Mouse (Mus musculus) left cerebral cortex, adult 18-20 months (tissue): Measurements from ENCODE around the gene Clint1. TPM values are rescaled to one million over a fixed set of nuclear protein-coding genes. Genes with fewer than 3 reads are reported as not detected.
A peak's percentile ranks its signal among the peaks of the same experiment; 100 is the strongest.

Source experiments
- DNase-seq, 2 experiments: peaks; one replicate each; pipeline ENCODE4 v3.0.0; 2021 to 2022; ENCODE audit warnings: low spot score in 2 of 2, mixed read lengths in 1 of 2
- long read RNA-seq, 2 experiments: library from polyadenylated mRNA; stranded (forward); transcript quantifications; one replicate each; pipeline ENCODE4 v2.0.0; 2021
- total RNA-seq, 2 experiments: library from RNA; stranded (reverse); gene quantifications; 2 replicates each; pipeline ENCODE4 v1.2.3; 2021

The Clint1 gene
- 10 to 100 TPM; 51.7 to 56.8 TPM for total RNA-seq
- long read RNA-seq, experiment 1, transcript Clint1-202 (12 exons, 3,365 nt) = minor isoform, 57 of 133 reads
- long read RNA-seq, experiment 1, transcript Clint1-201 (12 exons, 3,311 nt) = major isoform, 64 of 133 reads
- long read RNA-seq, experiment 1, partial matches to known transcripts = 3 of 133 reads
- long read RNA-seq, experiment 1, other reads (novel, unspliced or antisense) = 9 of 133 reads
- long read RNA-seq, experiment 2, transcript Clint1-201 (12 exons, 3,311 nt) = major isoform, 44 of 100 reads
- long read RNA-seq, experiment 2, transcript Clint1-202 (12 exons, 3,365 nt) = minor isoform, 41 of 100 reads
- long read RNA-seq, experiment 2, partial matches to known transcripts = 6 of 100 reads
- long read RNA-seq, experiment 2, other reads (novel, unspliced or antisense) = 9 of 100 reads

DNA sequence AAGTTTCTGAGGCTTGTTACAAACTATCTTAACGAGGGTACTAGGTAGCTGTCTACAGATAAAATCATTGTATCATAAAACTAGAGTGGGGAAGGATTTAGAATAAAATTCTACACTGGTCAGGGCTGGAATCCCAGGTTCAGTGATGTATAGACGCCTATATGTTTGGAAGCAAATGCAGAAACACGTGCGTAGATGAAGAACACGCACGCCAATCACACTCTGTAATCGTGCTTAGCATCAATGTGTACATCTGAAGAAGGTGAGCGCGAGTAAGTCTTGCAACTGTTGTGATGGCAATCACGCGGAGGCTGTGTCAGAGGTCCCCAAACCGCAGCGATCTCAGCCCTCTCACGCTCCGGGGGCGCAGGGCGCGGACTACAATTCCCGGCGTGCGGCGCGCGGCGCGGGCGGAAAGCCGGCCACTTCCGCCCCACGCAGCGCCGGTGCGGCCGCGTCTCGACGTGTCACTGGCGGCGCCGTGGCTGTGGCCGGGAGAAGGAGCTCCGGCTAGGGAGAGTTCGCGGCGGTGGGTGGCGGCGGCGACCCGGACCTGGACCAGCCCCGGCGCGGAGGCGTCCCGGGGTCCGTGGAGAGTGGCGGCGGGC, at the start of gene Clint1:
Gene Clint1 (plus strand): TSS at position 536 of the 608 bp plus-strand sequence.
- peak; percentile 85 to 90 for DNase-seq

DNA sequence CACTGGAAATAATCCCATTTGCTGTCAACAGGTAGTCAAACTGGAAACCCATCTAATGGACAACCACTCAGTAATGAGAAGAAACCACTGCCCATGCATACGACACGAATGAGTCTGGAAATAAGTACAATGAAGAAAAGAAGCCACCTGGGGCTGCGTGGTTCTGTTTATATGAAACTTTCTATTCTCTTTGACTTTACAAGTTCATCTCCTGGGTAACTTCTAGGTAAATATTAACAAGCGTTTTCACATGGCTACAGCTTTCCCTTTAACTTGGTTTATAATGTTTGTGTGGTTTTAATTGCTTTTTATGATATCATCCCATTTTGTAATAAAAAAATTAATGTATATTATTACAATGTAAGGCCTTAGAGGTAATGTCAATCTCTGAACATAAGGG, 47.8 kb upstream of the Clint1 start:
- DNase-seq = no peak

DNA sequence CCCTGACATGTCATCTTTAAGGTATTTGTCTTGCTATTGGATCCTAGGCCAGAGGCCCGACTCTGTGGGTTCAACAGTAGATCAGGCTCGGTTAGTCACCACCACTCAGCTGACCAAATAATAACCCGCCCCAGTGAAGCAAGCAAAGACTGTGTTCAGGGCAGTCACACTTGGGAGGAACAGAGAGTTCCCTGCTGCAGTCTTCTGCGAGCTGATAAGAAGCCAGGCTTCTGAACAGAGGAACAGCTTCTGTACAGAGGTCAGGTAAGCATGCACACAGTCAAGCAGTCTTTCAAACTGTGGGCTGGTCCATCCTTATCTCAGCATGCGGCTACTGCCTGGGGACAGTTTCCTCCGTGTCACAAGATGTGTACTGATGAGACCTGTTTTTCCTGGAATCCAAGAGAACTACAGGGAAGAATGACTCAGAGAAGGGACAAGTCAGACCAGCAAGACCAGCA, 46.5 kb upstream of the Clint1 start:
- DNase-seq = no peak

DNA sequence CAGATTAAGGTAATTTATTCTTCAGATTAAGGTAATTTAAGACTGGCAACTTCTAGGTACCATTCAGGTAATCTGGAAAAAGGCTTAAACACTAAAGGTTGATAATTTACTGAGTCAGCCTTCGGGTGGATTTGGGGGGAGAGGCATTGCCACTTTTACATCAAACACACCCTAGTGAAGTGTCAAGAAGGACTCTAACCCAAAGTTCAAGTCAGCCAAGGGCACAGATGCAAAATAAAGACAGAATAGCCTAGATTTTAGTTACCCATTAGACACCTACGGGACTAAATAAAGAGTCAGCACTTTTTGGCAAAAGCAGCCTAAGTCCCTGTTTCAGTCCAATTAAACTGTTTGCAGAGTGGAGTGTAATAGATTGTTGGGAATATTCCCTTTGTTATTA, 46.0 kb upstream of the Clint1 start:
- DNase-seq = no peak

DNA sequence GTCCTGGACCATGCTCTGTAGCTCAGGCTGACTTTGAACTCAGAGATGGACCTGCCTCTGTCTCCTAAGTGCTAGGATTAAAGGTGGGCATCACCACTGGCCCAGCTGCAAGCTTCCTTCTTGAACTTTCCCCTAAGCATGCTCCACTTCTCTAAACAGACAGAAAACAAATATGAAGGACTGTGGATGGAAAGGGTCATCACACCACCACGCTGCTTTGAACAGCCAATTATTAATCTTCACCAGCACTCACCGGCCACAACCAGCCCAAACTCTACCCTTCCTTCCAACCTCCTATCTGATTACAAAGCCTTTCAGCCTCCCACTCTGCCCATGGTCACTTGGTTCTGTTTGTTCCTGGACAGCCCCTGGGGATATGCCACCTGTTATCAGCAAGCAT, 45.6 kb upstream of the Clint1 start:
- no peak for DNase-seq

DNA sequence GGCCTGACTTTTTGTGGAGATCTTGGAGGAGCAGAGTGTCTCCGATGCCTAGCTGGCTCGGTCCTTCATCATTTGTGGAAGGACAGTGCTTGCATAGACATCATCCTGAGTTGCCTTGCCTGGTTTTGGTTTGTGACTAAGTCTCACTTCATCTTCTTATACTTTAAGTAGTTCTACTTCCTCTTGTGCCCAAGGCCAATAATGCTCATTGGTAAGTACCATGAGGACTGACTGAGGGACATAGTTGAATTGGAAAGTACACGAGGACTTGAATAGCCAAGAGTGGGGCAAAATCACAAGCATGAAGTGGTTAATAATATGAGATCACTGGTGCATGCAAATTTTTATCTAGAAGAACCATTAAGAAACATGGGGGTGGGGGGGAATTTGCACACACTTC, 45.0 kb upstream of the Clint1 start:
- DNase-seq = no peak

DNA sequence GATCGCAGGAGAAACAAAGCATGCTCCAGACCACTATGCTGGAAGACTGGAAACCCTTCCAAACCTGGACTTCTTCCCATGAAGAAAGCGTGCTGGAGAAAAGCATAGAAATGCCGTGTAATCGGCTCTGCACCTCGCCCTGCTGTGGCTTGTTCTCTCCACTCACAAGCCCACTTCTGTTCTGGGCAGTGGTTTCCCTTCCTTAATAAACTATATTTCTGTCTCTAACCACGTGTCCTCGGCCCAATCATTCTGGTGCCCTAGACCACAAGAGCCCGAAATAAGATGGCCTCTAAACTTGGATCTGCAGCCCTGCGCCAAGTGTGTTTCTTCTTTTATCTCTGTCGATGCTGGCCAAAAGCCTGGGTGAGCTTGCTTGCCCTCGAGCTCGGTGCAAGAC, 44.0 kb upstream of the Clint1 start:
- DNase-seq = no peak

DNA sequence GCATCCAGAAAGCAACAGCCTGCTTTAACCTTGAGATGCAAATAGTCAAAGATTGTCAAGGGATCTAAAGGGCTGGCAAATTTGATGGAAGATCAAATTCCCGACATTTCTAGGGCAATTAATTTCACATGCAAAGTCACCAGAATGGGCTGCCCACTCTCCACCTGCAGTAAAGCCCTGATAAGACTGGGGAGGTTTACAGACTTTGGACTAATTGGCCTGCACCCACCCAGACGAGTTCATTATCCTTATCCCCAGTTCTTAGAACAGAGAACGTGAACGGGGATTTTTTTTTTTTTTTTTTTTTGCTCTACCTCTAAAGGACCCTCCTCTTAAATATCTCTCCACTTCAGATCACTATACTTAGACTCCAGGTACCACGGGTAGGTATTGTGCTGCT, 42.4 kb upstream of the Clint1 start:
- no peak for DNase-seq

DNA sequence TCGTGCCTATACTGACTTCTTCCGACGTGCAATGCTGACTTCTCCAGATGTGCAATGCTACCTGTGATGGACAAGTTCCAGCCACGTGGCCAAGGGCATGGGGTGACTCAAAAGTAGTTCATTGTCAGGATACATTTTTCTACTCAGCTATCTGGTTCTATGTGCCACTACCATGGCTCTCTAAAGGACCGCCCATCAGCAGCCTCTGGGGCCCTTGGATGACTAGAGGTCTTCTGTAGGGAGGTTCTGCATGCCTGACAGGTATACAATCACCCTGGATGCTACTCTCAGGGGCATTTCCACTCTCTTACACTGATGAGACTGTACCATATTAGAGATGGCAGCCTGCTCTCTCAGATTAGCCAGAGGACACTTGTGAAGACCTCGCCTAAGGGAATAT, 41.8 kb upstream of the Clint1 start:
- no peak for DNase-seq

DNA sequence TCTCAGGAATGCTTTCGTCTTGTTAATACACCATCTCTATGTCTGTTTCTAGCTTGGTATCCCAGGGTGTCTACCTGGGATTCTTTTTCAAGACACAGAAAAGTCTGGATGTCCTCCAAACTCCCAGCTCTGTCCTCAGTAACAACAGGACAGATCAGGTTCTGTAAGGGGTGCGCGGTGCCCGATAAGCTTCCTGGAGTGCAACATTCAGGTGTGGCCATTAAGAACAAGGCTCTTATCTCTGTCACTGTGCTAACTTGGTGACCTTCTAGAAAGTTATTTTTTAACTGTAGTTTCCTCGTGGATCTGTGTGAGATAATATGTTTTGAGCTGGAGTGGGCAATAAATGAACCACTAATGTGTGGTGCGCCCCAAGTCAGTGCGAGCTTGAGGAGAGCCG, 41.0 kb upstream of the Clint1 start:
- no peak for DNase-seq

DNA sequence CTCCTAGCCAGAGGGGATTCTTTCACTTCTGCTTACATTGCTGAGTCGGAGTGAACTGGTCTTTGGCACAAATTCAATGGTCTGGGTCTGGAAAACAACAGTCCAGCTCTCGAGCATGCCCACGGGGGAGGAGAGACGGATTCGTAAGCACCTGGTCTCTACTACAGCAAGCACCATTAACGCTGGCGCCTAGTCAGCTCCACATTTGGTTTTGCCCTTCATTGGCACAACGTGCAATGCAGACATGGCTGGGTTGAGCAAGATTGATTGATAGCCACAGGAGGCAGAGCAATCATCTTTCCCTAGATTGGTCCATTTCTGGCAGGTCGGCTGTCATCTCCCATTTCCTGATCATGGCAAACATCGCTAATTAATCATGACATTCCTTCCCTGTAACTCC, 36.2 kb upstream of the Clint1 start:
- no peak for DNase-seq

DNA sequence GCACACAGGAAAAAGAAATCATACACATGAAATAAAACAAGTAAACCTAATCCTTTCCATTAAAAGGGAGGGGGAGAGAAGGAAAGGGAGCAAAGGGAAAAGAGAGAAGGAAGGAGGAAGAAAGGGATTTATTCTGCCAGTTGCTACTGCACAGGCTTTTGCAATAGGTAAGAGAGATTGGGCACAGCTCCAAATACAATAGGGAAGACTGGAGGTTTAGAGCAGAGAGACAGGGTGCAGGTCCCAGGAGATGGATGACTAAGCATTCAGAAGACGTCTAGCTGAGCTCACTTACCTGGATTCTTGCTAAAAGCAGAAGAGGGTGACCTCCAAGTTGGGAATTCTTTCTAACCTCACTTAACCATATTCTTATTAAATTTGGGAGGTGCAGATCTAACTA, 35.1 kb upstream of the Clint1 start:
- DNase-seq = no peak

DNA sequence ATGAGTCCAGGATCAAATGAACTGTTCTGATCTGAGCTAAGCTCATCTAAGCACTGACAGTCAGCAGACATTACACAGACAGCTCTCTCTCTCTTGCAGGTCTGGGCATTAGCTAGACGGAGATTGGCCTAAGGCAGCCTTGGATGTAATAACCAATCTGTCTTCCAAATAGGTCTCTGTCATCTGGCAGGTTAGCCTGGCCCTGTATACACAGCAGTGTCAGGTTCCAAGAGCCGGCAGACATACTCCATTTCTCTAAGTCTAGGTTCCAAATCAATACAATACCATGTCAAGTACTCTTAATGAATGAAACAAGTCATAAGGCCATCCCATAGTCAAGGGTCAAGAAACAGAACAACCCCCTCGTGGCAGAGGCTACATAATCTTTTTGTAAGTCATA, 33.9 kb upstream of the Clint1 start:
- DNase-seq = no peak

DNA sequence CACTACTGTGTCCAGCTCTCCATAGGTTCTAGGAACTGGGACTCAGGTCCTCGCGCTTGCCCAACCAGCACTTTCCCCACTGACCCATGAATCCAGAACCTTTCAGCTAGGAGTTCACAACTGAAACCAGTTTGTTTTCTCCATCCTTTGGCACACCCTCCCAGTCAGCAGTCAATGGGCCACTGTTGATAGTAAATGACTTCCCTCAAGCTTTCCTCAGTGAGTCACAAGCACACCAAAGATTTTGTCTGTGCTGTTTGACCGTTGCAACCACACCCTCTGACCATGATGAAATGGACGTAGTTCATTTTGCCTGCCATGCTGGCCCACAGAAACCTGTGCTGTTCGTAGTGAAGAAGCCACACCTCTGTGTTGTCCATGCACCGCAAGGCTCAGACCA, 30.9 kb upstream of the Clint1 start:
- DNase-seq = no peak

DNA sequence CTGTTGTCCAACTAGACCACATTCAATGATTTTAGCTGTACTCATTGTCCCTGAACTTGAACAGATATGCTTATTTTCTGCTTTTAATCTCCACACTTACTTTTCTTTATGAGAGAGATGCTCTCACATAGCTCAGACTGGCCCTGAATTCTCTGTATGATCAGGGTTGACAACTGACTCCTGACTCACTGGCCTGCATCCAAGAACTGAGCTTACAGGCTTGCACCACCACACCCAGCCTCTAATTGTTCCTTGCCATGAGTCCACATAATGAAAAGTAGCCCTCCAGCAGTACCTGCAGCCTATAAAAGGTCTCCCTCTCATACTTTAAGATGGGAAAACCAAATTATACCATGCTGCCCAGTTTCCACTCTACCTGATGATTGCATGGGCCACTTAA, 21.7 kb upstream of the Clint1 start:
- DNase-seq = no peak

DNA sequence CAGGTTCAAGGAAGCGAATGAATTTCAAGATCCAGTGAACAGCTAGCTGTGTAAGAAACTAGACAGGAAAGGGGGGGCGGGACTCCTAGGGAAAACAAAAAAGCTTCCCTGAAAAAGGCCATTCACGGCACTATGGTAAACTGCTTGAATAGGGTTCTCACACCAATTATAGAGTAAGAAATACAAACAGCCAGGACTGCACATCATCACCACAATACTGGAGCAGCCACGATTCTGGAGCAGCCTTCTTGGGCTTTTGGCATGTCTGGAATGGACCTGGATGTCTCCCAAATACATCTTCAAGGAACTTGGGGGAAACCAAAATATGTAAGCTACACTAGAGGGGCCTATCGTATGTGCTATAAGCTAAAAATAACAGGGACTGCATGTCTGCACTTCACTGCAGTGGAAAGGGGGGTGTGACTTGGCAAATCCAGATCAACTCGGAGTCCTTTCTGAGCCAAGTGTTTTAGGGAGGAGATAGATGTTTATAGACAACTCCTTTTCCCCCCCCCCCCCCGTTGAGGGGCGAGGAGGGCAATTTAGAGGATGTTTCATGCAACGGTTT, 21.0 kb upstream of the Clint1 start:
- no peak for DNase-seq

DNA sequence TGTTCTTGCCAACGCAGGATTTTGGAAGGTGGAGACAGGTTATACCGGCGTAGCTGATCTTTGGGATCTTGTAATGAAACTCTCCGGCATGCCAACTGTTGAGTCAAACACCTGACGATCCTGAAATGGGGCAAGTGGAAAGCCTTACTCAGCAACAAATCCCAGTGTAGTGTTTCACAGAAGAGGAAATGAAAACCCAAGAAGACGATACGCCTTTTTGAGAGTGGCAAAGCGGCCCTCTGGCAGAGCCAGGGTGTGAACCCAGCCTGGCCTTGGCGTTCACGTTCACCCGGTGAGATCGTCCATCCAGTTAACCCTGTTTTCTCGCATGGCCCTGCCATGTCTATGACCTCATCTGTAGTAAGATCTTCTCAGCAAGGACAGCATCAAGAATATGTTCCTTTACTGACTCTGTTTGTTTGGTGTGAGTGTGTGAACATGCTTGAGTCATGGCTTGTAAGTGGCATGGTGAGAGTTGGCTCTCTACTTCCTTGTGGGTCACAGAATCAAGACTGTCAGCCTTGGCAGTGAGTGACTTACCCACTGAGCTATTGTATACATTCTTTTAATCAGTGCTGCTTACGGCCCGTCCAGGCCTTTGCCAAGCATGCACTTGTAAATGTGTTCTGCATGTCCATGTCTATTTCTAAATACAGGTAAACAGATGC, 20.2 kb upstream of the Clint1 start:
- no peak for DNase-seq

DNA sequence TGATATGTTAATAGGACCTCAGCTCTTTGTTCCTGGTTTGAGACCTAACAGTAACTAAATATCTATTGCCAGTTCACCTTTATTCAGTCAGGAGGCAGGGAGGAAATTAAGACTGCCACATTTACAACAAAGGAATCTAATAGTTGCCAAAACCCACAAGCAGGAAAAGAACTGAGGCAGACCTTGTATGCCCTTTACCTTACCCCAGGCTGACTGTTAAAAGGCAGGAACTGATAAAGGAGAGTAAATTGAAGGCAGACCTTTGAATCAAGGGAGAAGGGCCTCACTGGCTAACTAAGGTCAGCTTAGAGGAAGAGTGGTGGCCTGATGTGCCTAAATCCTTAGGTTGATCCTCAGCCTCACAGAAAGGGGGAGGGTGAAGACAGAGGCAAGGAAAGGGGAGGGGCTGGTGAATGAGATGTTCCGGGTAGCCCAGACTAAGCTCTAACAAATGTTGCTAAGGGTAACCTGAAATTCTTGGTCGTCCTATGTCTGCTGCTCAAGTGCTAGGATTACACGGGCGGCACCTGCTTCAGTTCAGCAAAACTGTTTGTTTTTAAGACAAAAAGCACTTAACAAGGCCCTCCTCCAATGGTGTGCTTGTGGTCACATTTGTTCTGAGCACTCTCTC, 16.1 kb upstream of the Clint1 start:
- DNase-seq = no peak

DNA sequence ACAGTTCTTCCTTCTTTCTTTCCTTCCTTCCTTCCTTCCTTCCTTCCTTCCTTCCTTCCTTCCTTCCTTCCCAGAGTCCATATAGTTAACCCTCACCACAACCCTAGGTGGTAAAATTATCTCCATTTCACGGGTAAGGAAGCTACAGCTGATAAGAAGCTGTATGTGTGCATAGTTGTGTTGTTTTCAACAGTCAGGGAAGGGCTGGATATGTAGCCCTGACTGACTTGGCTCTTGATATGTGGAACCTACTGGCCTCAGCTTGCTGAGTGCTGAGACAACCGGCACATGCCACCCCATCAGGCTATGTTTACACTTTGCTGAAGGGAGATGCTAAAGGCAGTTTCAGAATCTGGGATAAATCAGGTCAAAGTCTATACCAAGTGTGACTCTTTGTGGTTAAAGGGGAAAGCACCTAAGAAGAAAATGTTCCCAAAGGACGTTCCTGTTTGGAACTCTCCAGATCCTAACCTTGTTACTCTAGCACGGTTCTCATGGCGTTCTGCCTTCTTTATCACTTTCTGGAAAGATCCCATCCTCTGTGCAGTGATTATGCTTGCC, 14.5 kb upstream of the Clint1 start:
- DNase-seq = no peak

DNA sequence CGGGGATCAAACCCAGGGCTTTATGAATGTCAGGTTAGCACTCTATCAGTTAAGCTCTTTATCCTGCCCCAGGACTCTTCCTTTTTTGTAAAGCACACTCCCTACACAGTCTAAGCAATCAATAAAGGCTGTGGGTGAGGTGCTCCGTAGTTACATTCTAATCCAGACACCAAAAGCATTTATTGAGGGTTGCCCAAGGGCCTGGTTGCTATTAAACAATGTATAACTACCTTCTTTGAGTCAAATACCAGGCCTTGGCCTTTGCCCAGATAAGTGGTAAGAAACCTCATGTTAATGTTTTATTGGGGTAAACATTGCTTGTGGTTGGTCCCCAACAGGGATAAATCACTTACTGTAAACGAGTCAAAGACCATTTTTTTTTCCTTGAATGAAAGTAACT, 13.4 kb upstream of the Clint1 start:
- DNase-seq = no peak

DNA sequence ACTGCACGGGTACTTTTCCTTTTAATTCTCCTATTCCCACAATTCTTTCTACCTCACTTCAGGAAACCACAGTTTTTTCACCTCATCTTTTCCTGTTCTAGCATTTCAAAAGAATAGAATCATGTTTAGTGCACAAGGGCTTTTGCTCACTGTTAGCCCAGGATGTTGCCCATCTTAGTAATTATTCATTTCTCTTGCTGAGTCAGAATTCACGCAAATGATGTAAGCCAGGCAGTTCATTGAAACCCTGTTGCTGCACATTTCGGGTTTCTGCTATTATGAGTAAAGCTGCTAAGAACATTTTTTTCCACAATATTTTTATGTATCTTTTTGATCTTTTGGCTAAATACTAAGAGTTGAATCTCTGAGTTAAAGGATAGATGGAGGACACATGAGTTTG, 11.5 kb upstream of the Clint1 start:
- no peak for DNase-seq
